Mouse (Mus musculus) liver, postnatal 0 days (tissue): ENCODE measurements around the gene Cd248.

Experiments used
- CTCF ChIP-seq: sonication (generic); IDR thresholded peaks from 2 replicates; pipeline ENCODE4 v1.5.1; 2016; ENCODE audit warnings: antibody characterized with exemption, low read depth
- EP300 ChIP-seq: IDR thresholded peaks from 2 replicates; pipeline ENCODE4 v1.6.1; 2016; ENCODE audit warnings: antibody characterized with exemption, low read depth, mild to moderate bottlenecking

DNA sequence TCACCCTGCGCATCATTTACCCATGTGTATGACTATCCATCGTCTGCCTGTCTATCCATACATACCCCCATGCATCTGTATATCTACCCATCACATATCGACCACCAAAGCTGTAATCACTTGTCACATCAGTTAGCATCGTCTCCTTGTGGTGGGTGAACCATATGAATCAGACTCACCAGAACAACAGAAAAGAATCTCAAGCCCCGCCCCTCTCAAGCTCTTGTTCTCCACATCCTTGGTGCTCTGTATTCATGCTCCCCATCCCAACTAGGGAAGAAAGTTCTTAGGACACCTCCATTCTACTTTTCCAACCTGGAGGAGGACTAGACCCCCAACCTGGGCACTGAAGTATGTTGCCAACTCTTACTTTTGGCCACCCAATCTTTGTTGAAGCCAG is 5.8 kb upstream of the Cd248 start:
- TF ChIP-seq CTCF (no peak), EP300 (no peak)
